Mouse (Mus musculus): ENCODE results near the gene Mtmr6. TPM values are rescaled to one million over a fixed set of nuclear protein-coding genes. Genes with fewer than 3 reads are reported as not detected.

Mtmr6 gene
- polyA plus RNA-seq, 1 experiment = 30.1 TPM

- DNase-seq = no peak
- 18% methylated on average over 15 of the region's 15 CpGs for WGBS
- H3K4me1 ChIP-seq (ENCODE audit: control insufficient read depth, insufficient read depth, low read length) = peaks cover 3% of the 10 kb centered on the region
These were observed 12.7 kb upstream of the Mtmr6 start for GRCm38 (mm10) chr14:60252004-60253000.

GRCm38 (mm10) chr14:60253466-60253865 lies 11.6 kb upstream of the Mtmr6 start:
- 86% methylated on average over 3 of the region's 3 CpGs for WGBS
- TF ChIP-seq CTCF (IDR thresholded peaks at IDR 0.05; ENCODE audit: insufficient read depth, low read length) = no peak
- no peak for TF ChIP-seq POLR2A (IDR thresholded peaks at IDR 0.05; ENCODE audit: borderline replicate concordance, extremely low read depth, low read depth, low read length)
- no peak for DNase-seq
- Histone ChIP-seq H3K4me1 (ENCODE audit: control insufficient read depth, insufficient read depth, low read length) (peaks cover 3% of the 10 kb centered on the region), H3K4me3 (replicated peaks; ENCODE audit: extremely low read depth, low read depth, low read length) (no peak overlapping the region)

More at GRCm38 (mm10) chr14:60252004-60253000, 12.7 kb upstream of the Mtmr6 start:
- peak overlapping the region; percentile 91 for H3K4me3 ChIP-seq (replicated peaks; ENCODE audit: extremely low read depth, low read depth, low read length)
- TF ChIP-seq CTCF (IDR thresholded peaks at IDR 0.05; ENCODE audit: insufficient read depth, low read length) (no peak), POLR2A (IDR thresholded peaks at IDR 0.05; ENCODE audit: borderline replicate concordance, extremely low read depth, low read depth, low read length) (no peak)

- DNase-seq = no peak
- TF ChIP-seq CTCF (IDR thresholded peaks at IDR 0.05; ENCODE audit: insufficient read depth, low read length) (no peak), POLR2A (IDR thresholded peaks at IDR 0.05; ENCODE audit: borderline replicate concordance, extremely low read depth, low read depth, low read length) (no peak)
- Histone ChIP-seq H3K4me1 (ENCODE audit: control insufficient read depth, insufficient read depth, low read length) (peaks cover 3% of the 10 kb centered on the region), H3K4me3 (replicated peaks; ENCODE audit: extremely low read depth, low read depth, low read length) (no peak overlapping the region)
These were observed 10.3 kb upstream of the Mtmr6 start for GRCm38 (mm10) chr14:60254774-60255173.

GRCm38 (mm10) chr14:60256356-60256755 lies 8.7 kb upstream of the Mtmr6 start:
- 35% methylated on average over 3 of the region's 3 CpGs for WGBS
- Histone ChIP-seq H3K4me3 (replicated peaks; ENCODE audit: extremely low read depth, low read depth, low read length) (no peak overlapping the region), H3K4me1 (ENCODE audit: control insufficient read depth, insufficient read depth, low read length) (no peaks in the 10 kb centered on the region; the same call in 1 of the 2 replicates)
- no peak for DNase-seq
- TF ChIP-seq POLR2A (IDR thresholded peaks at IDR 0.05; ENCODE audit: borderline replicate concordance, extremely low read depth, low read depth, low read length) (no peak), CTCF (IDR thresholded peaks at IDR 0.05; ENCODE audit: insufficient read depth, low read length) (no peak)

GRCm38 (mm10) chr14:60257101-60257500 lies 7.9 kb upstream of the Mtmr6 start:
- TF ChIP-seq CTCF (IDR thresholded peaks at IDR 0.05; ENCODE audit: insufficient read depth, low read length) (no peak), POLR2A (IDR thresholded peaks at IDR 0.05; ENCODE audit: borderline replicate concordance, extremely low read depth, low read depth, low read length) (no peak)
- 58% methylated on average over 4 of the region's 4 CpGs for WGBS
- H3K4me1 ChIP-seq (ENCODE audit: control insufficient read depth, insufficient read depth, low read length) = no peaks in the 10 kb centered on the region; the same call in 1 of the 2 replicates
- no peak for DNase-seq
- no peak overlapping the region for H3K4me3 ChIP-seq (replicated peaks; ENCODE audit: extremely low read depth, low read depth, low read length)

GRCm38 (mm10) chr14:60257851-60258250 lies 7.2 kb upstream of the Mtmr6 start:
- TF ChIP-seq CTCF (IDR thresholded peaks at IDR 0.05; ENCODE audit: insufficient read depth, low read length) = no peak
- TF ChIP-seq POLR2A (IDR thresholded peaks at IDR 0.05; ENCODE audit: borderline replicate concordance, extremely low read depth, low read depth, low read length) = no peak
- DNase-seq = no peak
- 90% methylated on average over 1 of the region's 1 CpGs for WGBS
- H3K4me1 ChIP-seq (ENCODE audit: control insufficient read depth, insufficient read depth, low read length) = no peaks in the 10 kb centered on the region
- H3K4me3 ChIP-seq (replicated peaks; ENCODE audit: extremely low read depth, low read depth, low read length) = no peak overlapping the region

- Histone ChIP-seq H3K4me1 (ENCODE audit: control insufficient read depth, insufficient read depth, low read length) (peaks cover 6% of the 10 kb centered on the region), H3K4me3 (replicated peaks; ENCODE audit: extremely low read depth, low read depth, low read length) (no peak overlapping the region)
- TF ChIP-seq CTCF (IDR thresholded peaks at IDR 0.05; ENCODE audit: insufficient read depth, low read length) (no peak), POLR2A (IDR thresholded peaks at IDR 0.05; ENCODE audit: borderline replicate concordance, extremely low read depth, low read depth, low read length) (no peak)
- WGBS = 65% methylated on average over 7 of the region's 7 CpGs
- DNase-seq = no peak
These were observed 2.7 kb upstream of the Mtmr6 start for GRCm38 (mm10) chr14:60262316-60262715.

- Histone ChIP-seq H3K4me1 (ENCODE audit: control insufficient read depth, insufficient read depth, low read length) (peaks cover 13% of the 10 kb centered on the region), H3K4me3 (replicated peaks; ENCODE audit: extremely low read depth, low read depth, low read length) (no peak overlapping the region)
- no peak for DNase-seq
- 69% methylated on average over 6 of the region's 6 CpGs for WGBS
- TF ChIP-seq CTCF (IDR thresholded peaks at IDR 0.05; ENCODE audit: insufficient read depth, low read length) = no peak
- TF ChIP-seq POLR2A (IDR thresholded peaks at IDR 0.05; ENCODE audit: borderline replicate concordance, extremely low read depth, low read depth, low read length) = no peak
These were observed 4.3 kb downstream of the Mtmr6 start for GRCm38 (mm10) chr14:60269333-60269732.

- H3K4me1 ChIP-seq (ENCODE audit: control insufficient read depth, insufficient read depth, low read length) = peaks cover 7% of the 10 kb centered on the region
- TF ChIP-seq CTCF (IDR thresholded peaks at IDR 0.05; ENCODE audit: insufficient read depth, low read length) (no peak), POLR2A (IDR thresholded peaks at IDR 0.05; ENCODE audit: borderline replicate concordance, extremely low read depth, low read depth, low read length) (no peak)
- WGBS = 57% methylated on average over 6 of the region's 6 CpGs
- no peak for DNase-seq
- no peak overlapping the region for H3K4me3 ChIP-seq (replicated peaks; ENCODE audit: extremely low read depth, low read depth, low read length)
These were observed 8.3 kb downstream of the Mtmr6 start for GRCm38 (mm10) chr14:60273346-60273745.
